Mouse (Mus musculus): ENCODE measurements around the gene Abcc10. TPM values are rescaled to one million over a fixed set of nuclear protein-coding genes. Genes with fewer than 3 reads are reported as not detected.

Gene Abcc10
- polyA plus RNA-seq (2015; fragmentation: Nextera tagmentation; extraction: Ambion mirVana) = 1.6 and 1.7 TPM in 2 replicates

DNA sequence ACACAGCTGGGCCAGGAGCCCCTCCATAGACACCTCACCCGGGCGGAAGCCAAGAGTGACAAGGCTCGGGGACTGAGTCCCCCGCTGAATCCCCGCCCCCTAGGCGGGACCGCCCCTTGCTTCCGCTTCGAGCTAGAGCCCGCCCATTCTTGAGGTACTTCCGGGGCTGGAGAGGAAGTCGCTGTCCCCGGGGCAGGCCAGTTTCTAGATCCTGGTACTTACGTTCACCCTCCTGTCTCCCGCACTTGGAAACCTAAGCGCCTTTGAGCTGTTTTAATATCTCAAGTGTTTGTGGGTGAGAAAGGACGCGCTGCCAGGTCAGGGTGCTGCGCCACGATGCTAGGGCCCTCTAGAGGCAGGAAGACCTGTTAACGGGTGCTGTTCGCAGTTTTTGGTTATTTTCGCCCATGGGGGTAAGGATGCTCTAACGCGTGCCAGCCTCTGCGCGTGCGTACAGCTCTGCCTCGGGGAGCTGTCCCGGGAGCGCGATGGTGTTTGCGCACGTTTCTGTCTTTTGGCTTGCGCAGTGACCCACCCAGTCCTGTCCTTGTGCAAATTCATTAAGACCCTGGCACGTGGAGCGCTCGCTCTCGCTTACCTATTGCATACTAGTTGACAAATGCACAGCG is at the start of gene Abcc10:
TSS of gene Abcc10 (minus strand) at position 447 of the 629 bp plus-strand sequence.
- peak; percentile 98 for ATAC-seq (ENCODE audit: low read depth)
- H3K9me3 ChIP-seq (replicated peaks) = no peaks in the 10 kb centered on the region
- peak within 1 kb of the TSS; percentile 82 for H3K9ac ChIP-seq
- H3K4me2 ChIP-seq = peak within 1 kb of the TSS; percentile 83
- under 1% methylated on average over 40 of the region's 40 CpGs for WGBS (ENCODE audit: insufficient replicate concordance)
- peak within 1 kb of the TSS; percentile 74 for H3K4me3 ChIP-seq (replicated peaks)
- H3K36me3 ChIP-seq = 0 out of 2 replicates have a peak, but pooled peaks cover 4% of the 10 kb centered on the region
- DNase-seq = peak; percentile 92
- H3K4me1 ChIP-seq (replicated peaks) = peaks cover 40% of the 10 kb centered on the region
- no peaks in the 10 kb centered on the region for H3K27me3 ChIP-seq
- peak within 1 kb of the TSS; percentile 94 for H3K27ac ChIP-seq

DNA sequence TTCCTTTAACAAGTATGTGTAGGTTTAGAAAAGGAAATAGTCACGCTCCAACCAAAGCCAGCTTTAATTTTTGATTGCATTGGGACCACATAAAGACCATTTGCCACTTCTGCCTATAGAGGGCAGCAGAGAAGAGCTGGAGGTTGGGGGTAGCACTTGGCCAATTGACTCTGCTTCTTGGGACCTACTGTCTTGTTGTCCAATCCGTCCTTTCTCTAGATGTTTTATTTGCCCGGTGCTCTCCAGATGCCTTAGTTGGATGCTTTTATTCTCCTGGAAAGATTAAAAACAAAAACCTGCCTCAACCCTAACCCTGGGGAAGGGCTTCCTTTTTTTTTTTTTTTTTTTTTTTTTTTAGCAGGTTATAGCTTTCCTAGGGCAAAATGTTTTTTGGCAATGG is 43.6 kb upstream of the Abcc10 start:
- no peaks in the 10 kb centered on the region for H3K9me3 ChIP-seq (replicated peaks)
- 52% methylated on average over 3 of the region's 3 CpGs for WGBS (ENCODE audit: insufficient replicate concordance)
- H3K4me3 ChIP-seq (replicated peaks) = no peak overlapping the region
- no peak for ATAC-seq (ENCODE audit: low read depth)
- DNase-seq = peak; percentile 15
- no peak overlapping the region for H3K4me2 ChIP-seq
- H3K36me3 ChIP-seq = no peaks in the 10 kb centered on the region
- 0 out of 2 replicates have a peak, but pooled peaks cover 2% of the 10 kb centered on the region for H3K27me3 ChIP-seq
- no peak overlapping the region for H3K9ac ChIP-seq
- H3K4me1 ChIP-seq (replicated peaks) = no peaks in the 10 kb centered on the region
- H3K27ac ChIP-seq = no peak overlapping the region

DNA sequence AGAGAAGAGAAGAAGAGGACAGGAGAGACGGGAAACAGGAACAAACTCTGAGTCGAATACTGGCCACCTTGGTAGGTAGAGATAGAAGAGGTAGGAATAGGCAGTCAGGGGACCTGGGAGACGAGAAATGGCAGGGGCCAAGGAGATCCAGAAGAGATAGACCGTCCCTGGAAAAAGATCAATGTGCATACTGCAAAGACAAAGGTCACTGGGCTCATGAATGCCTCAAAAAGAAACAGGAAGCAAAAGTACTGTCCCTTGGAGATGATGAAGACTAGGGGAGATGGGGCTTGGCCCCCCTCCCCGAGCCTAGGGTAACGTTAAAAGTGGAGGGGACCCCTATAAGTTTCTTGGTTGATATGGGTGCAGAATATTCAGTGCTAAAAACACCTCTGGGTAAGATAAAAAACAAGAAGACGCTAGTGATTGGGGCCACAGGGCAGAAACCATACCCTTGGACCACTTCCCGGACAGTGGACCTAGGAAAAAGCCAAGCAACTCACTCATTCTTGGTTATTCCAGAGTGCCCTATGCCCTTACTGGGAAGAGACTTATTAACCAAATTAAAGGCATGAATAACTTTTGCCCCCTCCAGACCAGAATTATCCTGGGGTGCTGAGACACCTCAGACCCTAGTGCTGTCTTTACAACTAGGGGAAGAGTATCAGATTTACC is 23.0 kb upstream of the Abcc10 start:
- 58% methylated on average over 8 of the region's 8 CpGs for WGBS (ENCODE audit: insufficient replicate concordance)
- ATAC-seq (ENCODE audit: low read depth) (no peak), DNase-seq (no peak)
- no peak overlapping the region for H3K4me3 ChIP-seq (replicated peaks)
- peaks cover 20% of the 10 kb centered on the region; the same call in 1 of the 2 replicates for H3K9me3 ChIP-seq (replicated peaks)
- no peak overlapping the region for H3K4me2 ChIP-seq
- H3K9ac ChIP-seq = no peak overlapping the region
- no peak overlapping the region for H3K27ac ChIP-seq
- no peaks in the 10 kb centered on the region for H3K4me1 ChIP-seq (replicated peaks)
- H3K36me3 ChIP-seq = no peaks in the 10 kb centered on the region
- no peaks in the 10 kb centered on the region for H3K27me3 ChIP-seq

DNA sequence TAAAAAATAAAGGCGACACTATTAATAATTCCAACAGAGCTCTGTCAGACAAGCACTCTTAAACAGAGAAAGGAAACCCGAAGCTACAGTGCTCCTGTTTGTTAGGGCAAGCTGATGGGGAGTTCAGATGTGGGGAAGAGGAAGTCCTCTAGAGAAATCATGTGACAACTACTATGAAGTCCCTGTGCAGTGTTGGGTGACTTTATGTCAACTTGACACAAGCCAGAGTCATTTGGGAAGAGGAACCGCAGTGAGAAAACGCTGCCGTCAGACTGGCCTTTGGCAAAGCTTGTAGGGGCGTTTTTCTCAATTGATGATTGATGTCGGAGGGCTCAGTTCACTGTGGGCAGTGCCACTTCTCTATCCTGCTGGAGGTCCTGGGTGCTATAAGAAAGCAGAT is 13.1 kb upstream of the Abcc10 start:
- no peaks in the 10 kb centered on the region for H3K36me3 ChIP-seq
- no peak overlapping the region for H3K9ac ChIP-seq
- DNase-seq (no peak), ATAC-seq (ENCODE audit: low read depth) (no peak)
- H3K4me3 ChIP-seq (replicated peaks) = no peak overlapping the region
- peaks cover 19% of the 10 kb centered on the region for H3K9me3 ChIP-seq (replicated peaks)
- no peak overlapping the region for H3K4me2 ChIP-seq
- no peak overlapping the region for H3K27ac ChIP-seq
- H3K27me3 ChIP-seq = peaks cover 5% of the 10 kb centered on the region; the same call in 1 of the 2 replicates
- WGBS (ENCODE audit: insufficient replicate concordance) = 23% methylated on average over 7 of the region's 7 CpGs
- no peaks in the 10 kb centered on the region for H3K4me1 ChIP-seq (replicated peaks)

DNA sequence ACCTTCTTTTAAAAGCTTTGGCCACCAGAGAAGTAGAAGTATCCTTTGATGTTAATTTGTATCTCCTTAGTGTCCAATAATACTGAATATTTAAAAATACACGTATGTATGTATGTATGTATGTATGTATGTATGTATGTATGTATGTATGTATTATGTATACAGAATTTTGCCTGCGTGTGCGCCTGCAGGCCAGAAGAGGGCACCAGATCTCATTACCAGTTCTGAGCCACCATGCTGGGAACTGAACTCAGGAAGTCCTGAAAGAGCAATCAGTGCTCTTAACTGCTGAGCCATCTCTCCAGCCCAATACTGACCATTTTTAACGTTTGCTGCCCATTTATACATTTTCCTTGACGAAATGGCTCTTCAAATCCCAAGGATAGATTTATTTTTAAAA is 8.3 kb upstream of the Abcc10 start:
- Histone ChIP-seq H3K9me3 (replicated peaks) (no peaks in the 10 kb centered on the region), H3K4me2 (no peak overlapping the region), H3K27ac (no peak overlapping the region), H3K36me3 (no peaks in the 10 kb centered on the region), H3K9ac (no peak overlapping the region), H3K4me1 (replicated peaks) (peaks cover 12% of the 10 kb centered on the region), H3K4me3 (replicated peaks) (no peak overlapping the region), H3K27me3 (peaks cover 5% of the 10 kb centered on the region; the same call in 1 of the 2 replicates)
- 19% methylated on average over 5 of the region's 5 CpGs for WGBS (ENCODE audit: insufficient replicate concordance)
- DNase-seq = no peak
- no peak for ATAC-seq (ENCODE audit: low read depth)

DNA sequence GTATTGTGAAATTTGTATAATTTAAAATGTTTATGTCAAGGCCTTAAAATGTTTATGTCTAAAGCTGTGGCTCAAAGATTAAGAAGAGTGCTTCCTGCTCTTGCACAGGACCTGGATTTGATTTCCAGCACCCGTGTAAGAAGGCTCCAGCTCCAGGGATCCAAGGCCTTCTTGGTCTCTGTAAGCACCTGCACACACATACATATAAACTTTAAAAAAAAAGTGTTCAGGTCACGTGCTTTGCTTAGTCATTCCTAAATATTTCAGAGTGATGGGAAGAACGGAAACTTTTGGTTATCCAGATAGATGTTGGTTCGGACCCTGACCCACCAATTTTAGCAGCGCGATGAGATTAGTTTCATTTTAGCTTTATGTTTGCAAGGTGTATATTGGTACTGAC is 571 bp upstream of the Abcc10 start:
- 65% methylated on average over 6 of the region's 6 CpGs for WGBS (ENCODE audit: insufficient replicate concordance)
- H3K27ac ChIP-seq = peak overlapping the region; percentile 94

DNA sequence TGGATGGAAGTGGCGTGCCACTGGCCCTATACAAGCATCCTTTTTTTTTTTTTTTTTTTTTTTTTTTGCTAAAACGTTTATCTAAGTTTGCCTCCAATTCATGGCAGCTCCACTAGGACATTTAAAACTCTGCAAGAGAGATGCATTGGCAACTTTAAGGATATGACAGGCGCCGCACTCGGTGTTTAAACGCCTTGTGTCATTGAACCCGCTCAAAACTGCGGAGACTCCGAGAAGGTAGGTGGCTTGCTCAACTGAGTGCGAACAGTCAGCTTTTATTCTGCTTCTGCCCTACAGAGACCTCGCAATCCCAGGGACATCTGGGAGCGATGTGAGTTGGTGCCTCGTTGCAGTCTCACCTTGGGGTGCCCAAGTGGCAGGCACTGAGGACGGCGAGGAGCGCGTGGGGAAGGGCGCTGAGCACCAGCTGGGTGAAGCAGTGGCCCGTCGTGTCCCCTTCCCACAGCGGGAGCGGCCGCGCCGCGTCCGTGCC is 693 bp downstream of the Abcc10 start:
- Histone ChIP-seq H3K27ac (peak overlapping the region; percentile 94), H3K27me3 (no peaks in the 10 kb centered on the region), H3K9ac (peak overlapping the region; percentile 82), H3K4me3 (replicated peaks) (peak overlapping the region; percentile 74), H3K4me2 (peak overlapping the region; percentile 83), H3K36me3 (0 out of 2 replicates have a peak, but pooled peaks cover 5% of the 10 kb centered on the region), H3K9me3 (replicated peaks) (no peaks in the 10 kb centered on the region), H3K4me1 (replicated peaks) (peaks cover 38% of the 10 kb centered on the region)
- 7% methylated on average over 27 of the region's 27 CpGs for WGBS (ENCODE audit: insufficient replicate concordance)
- no peak for DNase-seq
- no peak; the same call in 1 of the 2 replicates for ATAC-seq (ENCODE audit: low read depth)

More for the DNA sequence above, 571 bp upstream of the Abcc10 start:
- no peaks in the 10 kb centered on the region for H3K9me3 ChIP-seq (replicated peaks)
- H3K9ac ChIP-seq = peak overlapping the region; percentile 82
- peaks cover 40% of the 10 kb centered on the region for H3K4me1 ChIP-seq (replicated peaks)
- H3K4me3 ChIP-seq (replicated peaks) = peak overlapping the region; percentile 74
- no peaks in the 10 kb centered on the region for H3K27me3 ChIP-seq
- H3K36me3 ChIP-seq = no peaks in the 10 kb centered on the region
- DNase-seq (no peak), ATAC-seq (ENCODE audit: low read depth) (no peak)
- H3K4me2 ChIP-seq = peak overlapping the region; percentile 83

DNA sequence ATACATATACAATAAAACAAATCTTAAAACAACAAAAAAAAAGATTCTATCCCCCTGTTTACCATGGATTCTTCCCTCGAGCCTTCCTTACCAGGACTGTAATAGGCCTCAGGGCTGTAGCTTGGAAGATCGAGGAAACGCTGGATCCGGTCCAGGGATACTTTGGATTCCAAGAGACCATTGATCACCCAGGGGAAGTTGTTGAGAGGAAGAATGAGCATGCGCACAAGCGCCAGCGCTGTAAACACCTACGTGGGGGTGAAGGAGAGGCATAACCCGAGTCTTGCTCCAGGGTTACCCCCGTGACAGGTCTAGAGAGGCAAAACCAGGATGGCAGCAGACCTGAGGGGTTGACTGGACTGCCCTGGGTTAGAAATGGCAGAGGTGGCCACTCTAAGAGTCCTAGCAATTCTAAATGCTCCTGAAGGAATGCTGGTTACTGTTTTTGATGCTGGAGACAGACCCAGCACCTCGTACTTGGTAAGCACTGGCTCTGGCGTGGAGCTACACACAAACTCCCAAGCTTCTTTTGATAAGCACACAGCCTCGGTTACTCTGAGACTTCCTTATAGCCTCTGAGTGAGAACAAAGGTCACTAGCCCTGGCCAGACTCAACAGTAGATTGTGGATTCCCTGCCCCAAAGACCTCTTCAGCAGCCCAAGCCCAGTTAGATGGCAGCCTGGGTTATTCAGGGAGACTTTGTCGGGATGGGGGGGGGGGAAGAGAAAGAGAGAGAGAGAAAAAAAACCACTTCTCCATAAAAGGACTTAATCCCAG is 5.9 kb downstream of the Abcc10 start:
- Histone ChIP-seq H3K4me1 (replicated peaks) (peaks cover 9% of the 10 kb centered on the region), H3K9ac (no peak overlapping the region), H3K36me3 (peaks cover 10% of the 10 kb centered on the region; the same call in 1 of the 2 replicates), H3K4me3 (replicated peaks) (no peak overlapping the region), H3K27ac (no peak overlapping the region), H3K4me2 (no peak overlapping the region), H3K9me3 (replicated peaks) (no peaks in the 10 kb centered on the region), H3K27me3 (no peaks in the 10 kb centered on the region)
- DNase-seq = no peak
- ATAC-seq (ENCODE audit: low read depth) = no peak
- WGBS (ENCODE audit: insufficient replicate concordance) = 69% methylated on average over 14 of the region's 14 CpGs

DNA sequence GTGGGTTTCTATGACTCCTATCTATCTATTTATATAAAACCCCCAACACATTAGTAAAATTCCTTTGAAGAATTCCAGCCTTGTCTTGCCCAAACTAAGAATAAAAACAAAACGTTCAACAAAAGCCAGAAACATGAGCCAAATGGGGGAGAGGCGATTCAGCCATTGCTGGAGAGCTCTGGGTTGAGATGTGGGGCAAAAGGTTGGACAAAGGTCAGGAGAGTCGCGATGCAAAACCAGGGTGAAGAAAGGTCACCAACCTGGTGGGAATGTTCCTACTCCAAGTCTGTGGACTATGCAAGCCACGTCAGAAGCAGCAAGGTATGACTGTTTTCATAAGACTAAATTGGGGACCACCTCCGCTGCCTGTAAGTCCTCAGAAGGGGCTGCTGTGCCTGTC is 7.7 kb downstream of the Abcc10 start:
- H3K4me2 ChIP-seq = no peak overlapping the region
- H3K4me3 ChIP-seq (replicated peaks) = no peak overlapping the region
- H3K9ac ChIP-seq = no peak overlapping the region
- H3K27ac ChIP-seq = no peak overlapping the region
- peaks cover under 1% of the 10 kb centered on the region for H3K4me1 ChIP-seq (replicated peaks)
- DNase-seq = no peak
- H3K27me3 ChIP-seq = no peaks in the 10 kb centered on the region
- 61% methylated on average over 6 of the region's 6 CpGs for WGBS (ENCODE audit: insufficient replicate concordance)
- no peaks in the 10 kb centered on the region for H3K9me3 ChIP-seq (replicated peaks)
- no peak for ATAC-seq (ENCODE audit: low read depth)
- peaks cover 10% of the 10 kb centered on the region; the same call in 1 of the 2 replicates for H3K36me3 ChIP-seq

DNA sequence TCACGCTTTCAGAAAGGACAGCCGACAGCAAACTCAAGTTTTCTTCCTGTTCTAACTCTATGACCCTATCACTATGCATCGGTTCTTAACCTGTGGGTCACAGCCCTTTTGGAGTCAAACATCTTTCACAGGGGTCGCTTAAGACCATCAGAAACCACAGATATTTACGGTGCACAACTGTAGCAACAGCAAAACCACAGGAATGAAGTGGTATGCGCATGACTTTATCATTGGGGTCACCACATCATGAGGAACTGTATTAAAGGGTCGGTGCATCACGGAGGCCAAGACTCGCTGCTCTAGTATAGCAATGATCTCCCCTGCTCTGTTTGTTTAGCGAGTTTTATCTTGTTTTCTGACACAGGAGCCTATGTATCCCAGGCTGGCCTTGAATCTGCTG is 12.3 kb downstream of the Abcc10 start:
- Histone ChIP-seq H3K4me3 (replicated peaks) (no peak overlapping the region), H3K27me3 (no peaks in the 10 kb centered on the region), H3K9ac (no peak overlapping the region), H3K36me3 (no peaks in the 10 kb centered on the region), H3K4me2 (no peak overlapping the region), H3K27ac (no peak overlapping the region), H3K4me1 (replicated peaks) (no peaks in the 10 kb centered on the region; the same call in 1 of the 2 replicates), H3K9me3 (replicated peaks) (no peaks in the 10 kb centered on the region)
- WGBS (ENCODE audit: insufficient replicate concordance) = 65% methylated on average over 10 of the region's 10 CpGs
- no peak for DNase-seq
- ATAC-seq (ENCODE audit: low read depth) = no peak

DNA sequence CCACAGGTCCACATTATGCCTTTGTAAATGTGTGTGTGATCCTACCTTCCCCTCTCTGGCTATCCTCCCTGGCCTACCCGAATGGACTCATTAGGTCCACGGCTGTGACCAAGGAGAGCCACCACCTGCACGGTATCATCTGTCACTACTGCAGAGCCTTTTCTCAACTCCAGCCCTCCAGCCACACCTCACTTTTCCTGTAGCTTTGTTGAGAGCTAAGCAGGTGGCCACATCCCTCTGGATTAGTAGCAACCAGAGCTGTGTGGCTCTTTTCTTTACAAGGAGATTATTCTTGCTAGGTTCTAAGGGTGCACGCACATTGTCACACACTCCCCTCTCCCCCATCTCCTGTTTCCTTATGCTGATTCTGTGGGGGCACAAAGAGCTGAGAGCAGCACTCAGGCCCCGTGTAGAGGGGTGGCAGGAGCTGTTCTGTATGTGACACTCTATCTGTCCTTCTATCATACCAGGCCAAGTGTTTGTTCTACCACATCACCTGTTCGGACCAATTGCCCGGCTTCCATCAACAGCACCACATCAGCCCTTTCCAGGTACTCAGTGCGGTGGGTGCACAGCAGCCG is 14.9 kb downstream of the Abcc10 start:
- Histone ChIP-seq H3K4me2 (no peak overlapping the region), H3K4me3 (replicated peaks) (no peak overlapping the region), H3K4me1 (replicated peaks) (no peaks in the 10 kb centered on the region), H3K36me3 (no peaks in the 10 kb centered on the region), H3K27ac (no peak overlapping the region), H3K27me3 (no peaks in the 10 kb centered on the region), H3K9me3 (replicated peaks) (no peaks in the 10 kb centered on the region), H3K9ac (no peak overlapping the region)
- no peak for ATAC-seq (ENCODE audit: low read depth)
- 71% methylated on average over 9 of the region's 9 CpGs for WGBS (ENCODE audit: insufficient replicate concordance)
- DNase-seq = no peak

Data from liver, embryonic 13.5 days (tissue).